Mouse (Mus musculus): ENCODE results near the gene Csf2rb. TPM values are rescaled to one million over a fixed set of nuclear protein-coding genes. Genes with fewer than 3 reads are reported as not detected.

The Csf2rb gene
- polyA plus RNA-seq, 1 experiment from 2014 or later, result 7.8 TPM

GRCm38 (mm10) chr15:78385564-78385963, 60.0 kb downstream of the Csf2rb start:
- ATAC-seq (no peak), DNase-seq (ENCODE audit: low spot score) (no peak)
- Histone ChIP-seq H3K4me1 (ENCODE audit: insufficient read depth, low read depth, low read length) (no peaks in the 10 kb centered on the region), H3K9ac (replicated peaks; ENCODE audit: low read depth) (no peak overlapping the region), H3K9me3 (ENCODE audit: low read length) (no peaks in the 10 kb centered on the region), H3K36me3 (ENCODE audit: insufficient read depth, low read length) (no peaks in the 10 kb centered on the region), H3K4me2 (replicated peaks; ENCODE audit: low read depth, low read length) (no peak overlapping the region), H3K27ac (ENCODE audit: low read length) (no peak overlapping the region), H3K27me3 (replicated peaks; ENCODE audit: insufficient read depth, low read length) (no peaks in the 10 kb centered on the region), H3K4me3 (ENCODE audit: low read depth, low read length) (no peak overlapping the region)
- whole genome bisulfite sequencing, result 90% methylated on average over 1 of the region's 1 CpGs
- no peak for TF ChIP-seq CTCF (IDR thresholded peaks at IDR 0.05)
- TF ChIP-seq EP300 (IDR thresholded peaks at IDR 0.05), result no peak

- WGBS, result 72% methylated on average over 3 of the region's 3 CpGs
Measured at GRCm38 (mm10) chr15:78390855-78391254, 65.3 kb downstream of the Csf2rb start.

GRCm38 (mm10) chr15:78395478-78395962, 70.0 kb downstream of the Csf2rb start, which contains the start of gene Tex33:
Gene Tex33, minus strand, starts transcription at chr15:78395912.
- no peaks in the 10 kb centered on the region for H3K36me3 ChIP-seq (ENCODE audit: insufficient read depth, low read length)
- H3K4me2 ChIP-seq (replicated peaks; ENCODE audit: low read depth, low read length), result no peak within 1 kb of the TSS
- H3K27ac ChIP-seq (ENCODE audit: low read length), result no peak within 1 kb of the TSS
- no peaks in the 10 kb centered on the region for H3K27me3 ChIP-seq (replicated peaks; ENCODE audit: insufficient read depth, low read length)
- H3K9me3 ChIP-seq (ENCODE audit: low read length), result no peaks in the 10 kb centered on the region
- TF ChIP-seq EP300 (IDR thresholded peaks at IDR 0.05) (no peak), CTCF (IDR thresholded peaks at IDR 0.05) (no peak)
- no peak for DNase-seq (ENCODE audit: low spot score)
- no peaks in the 10 kb centered on the region for H3K4me1 ChIP-seq (ENCODE audit: insufficient read depth, low read depth, low read length)
- ATAC-seq, result 0 out of 2 replicates have a peak, but pooled peaks have one; percentile 30
- no peak within 1 kb of the TSS for H3K9ac ChIP-seq (replicated peaks; ENCODE audit: low read depth)
- no peak within 1 kb of the TSS for H3K4me3 ChIP-seq (ENCODE audit: low read depth, low read length)
- 76% methylated on average over 8 of the region's 8 CpGs for WGBS

More at GRCm38 (mm10) chr15:78390855-78391254, 65.3 kb downstream of the Csf2rb start:
- TF ChIP-seq EP300 (IDR thresholded peaks at IDR 0.05) (no peak), CTCF (IDR thresholded peaks at IDR 0.05) (no peak)
- Histone ChIP-seq H3K4me2 (replicated peaks; ENCODE audit: low read depth, low read length) (no peak overlapping the region), H3K4me3 (ENCODE audit: low read depth, low read length) (no peak overlapping the region), H3K9ac (replicated peaks; ENCODE audit: low read depth) (no peak overlapping the region), H3K27ac (ENCODE audit: low read length) (no peak overlapping the region), H3K36me3 (ENCODE audit: insufficient read depth, low read length) (no peaks in the 10 kb centered on the region), H3K27me3 (replicated peaks; ENCODE audit: insufficient read depth, low read length) (no peaks in the 10 kb centered on the region), H3K4me1 (ENCODE audit: insufficient read depth, low read depth, low read length) (no peaks in the 10 kb centered on the region), H3K9me3 (ENCODE audit: low read length) (no peaks in the 10 kb centered on the region)
- ATAC-seq (no peak), DNase-seq (ENCODE audit: low spot score) (no peak)

- Histone ChIP-seq H3K36me3 (ENCODE audit: insufficient read depth, low read length) (no peaks in the 10 kb centered on the region), H3K27ac (ENCODE audit: low read length) (peak overlapping the region; percentile 98), H3K9ac (replicated peaks; ENCODE audit: low read depth) (no peak overlapping the region), H3K27me3 (replicated peaks; ENCODE audit: insufficient read depth, low read length) (no peaks in the 10 kb centered on the region), H3K9me3 (ENCODE audit: low read length) (no peaks in the 10 kb centered on the region), H3K4me2 (replicated peaks; ENCODE audit: low read depth, low read length) (peak overlapping the region; percentile 28), H3K4me1 (ENCODE audit: insufficient read depth, low read depth, low read length) (peaks cover 28% of the 10 kb centered on the region), H3K4me3 (ENCODE audit: low read depth, low read length) (no peak overlapping the region)
- DNase-seq (ENCODE audit: low spot score) (peak; percentile 66), ATAC-seq (no peak)
- WGBS, result 41% methylated on average over 6 of the region's 6 CpGs
- TF ChIP-seq EP300 (IDR thresholded peaks at IDR 0.05) (no peak), CTCF (IDR thresholded peaks at IDR 0.05) (peak; percentile 20)
Measured at GRCm38 (mm10) chr15:78401345-78401744, 75.8 kb downstream of the Csf2rb start.

- ATAC-seq, result peak; percentile 4; the same call in 1 of the 2 replicates
- H3K27me3 ChIP-seq (replicated peaks; ENCODE audit: insufficient read depth, low read length), result no peaks in the 10 kb centered on the region
- no peaks in the 10 kb centered on the region for H3K36me3 ChIP-seq (ENCODE audit: insufficient read depth, low read length)
- H3K27ac ChIP-seq (ENCODE audit: low read length), result peak overlapping the region; percentile 98
- peaks cover 28% of the 10 kb centered on the region for H3K4me1 ChIP-seq (ENCODE audit: insufficient read depth, low read depth, low read length)
- TF ChIP-seq EP300 (IDR thresholded peaks at IDR 0.05) (no peak), CTCF (IDR thresholded peaks at IDR 0.05) (no peak)
- peak overlapping the region; percentile 28 for H3K4me2 ChIP-seq (replicated peaks; ENCODE audit: low read depth, low read length)
- peak; percentile 70 for DNase-seq (ENCODE audit: low spot score)
- no peak overlapping the region for H3K9ac ChIP-seq (replicated peaks; ENCODE audit: low read depth)
- no peak overlapping the region for H3K4me3 ChIP-seq (ENCODE audit: low read depth, low read length)
- H3K9me3 ChIP-seq (ENCODE audit: low read length), result no peaks in the 10 kb centered on the region
- WGBS, result 19% methylated on average over 4 of the region's 4 CpGs
Measured at GRCm38 (mm10) chr15:78401921-78402320, 76.4 kb downstream of the Csf2rb start.

GRCm38 (mm10) chr15:78402423-78402822, 76.9 kb downstream of the Csf2rb start:
- peaks cover 33% of the 10 kb centered on the region for H3K4me1 ChIP-seq (ENCODE audit: insufficient read depth, low read depth, low read length)
- TF ChIP-seq CTCF (IDR thresholded peaks at IDR 0.05), result no peak
- peak; percentile 72 for TF ChIP-seq EP300 (IDR thresholded peaks at IDR 0.05)
- H3K27me3 ChIP-seq (replicated peaks; ENCODE audit: insufficient read depth, low read length), result no peaks in the 10 kb centered on the region
- H3K9ac ChIP-seq (replicated peaks; ENCODE audit: low read depth), result no peak overlapping the region
- H3K36me3 ChIP-seq (ENCODE audit: insufficient read depth, low read length), result no peaks in the 10 kb centered on the region
- DNase-seq (ENCODE audit: low spot score) (peak; percentile 94), ATAC-seq (peak; percentile 56)
- peak overlapping the region; percentile 98 for H3K27ac ChIP-seq (ENCODE audit: low read length)
- WGBS, result 43% methylated on average over 7 of the region's 7 CpGs
- H3K9me3 ChIP-seq (ENCODE audit: low read length), result no peaks in the 10 kb centered on the region
- H3K4me2 ChIP-seq (replicated peaks; ENCODE audit: low read depth, low read length), result peak overlapping the region; percentile 80
- H3K4me3 ChIP-seq (ENCODE audit: low read depth, low read length), result no peak overlapping the region

All from lung, postnatal 0 days (tissue).